Mouse (Mus musculus) lung, postnatal 10 days (tissue): ENCODE measurements at regions not wholly inside any gene's neighbourhood (a gene's known extent, or its start where the extent isn't known, plus 50 kb on each side); places are given as distances from the start of the nearest gene placed in this dataset.
"Not testable (repeated sequence)": the region's sequence is repeated elsewhere in the genome, so short reads cannot be mapped to it uniquely, and the experiment has no call there.

Experiments used
- DNase-seq: peaks from one replicate; pipeline ENCODE4 v3.0.0; 2021

GRCm38 (mm10) chr2:63580489-63581139 is 396.5 kb upstream of the Kcnh7 start:
- DNase-seq = peak; percentile 11

GRCm38 (mm10) chr2:63575172-63575571 is 391.1 kb upstream of the Kcnh7 start:
- no peak for DNase-seq

GRCm38 (mm10) chr2:63574008-63574703 is 390.1 kb upstream of the Kcnh7 start:
- DNase-seq = no peak

- DNase-seq = no peak
Observed at GRCm38 (mm10) chr2:63573015-63573807, 389.1 kb upstream of the Kcnh7 start.

- DNase-seq = no peak
Observed at GRCm38 (mm10) chr2:63556858-63557419, 372.9 kb upstream of the Kcnh7 start.

GRCm38 (mm10) chr2:63541836-63542235 is 357.7 kb upstream of the Kcnh7 start:
- DNase-seq = not testable (repeated sequence)

GRCm38 (mm10) chr2:63518534-63518933 is 334.4 kb upstream of the Kcnh7 start:
- no peak for DNase-seq

GRCm38 (mm10) chr2:63513554-63514226 is 329.6 kb upstream of the Kcnh7 start:
- peak; percentile 20 for DNase-seq

GRCm38 (mm10) chr2:63503939-63504338 is 319.9 kb upstream of the Kcnh7 start:
- DNase-seq = peak; percentile 5

GRCm38 (mm10) chr2:63476411-63476810 is 292.3 kb upstream of the Kcnh7 start:
- no peak for DNase-seq

- no peak for DNase-seq
Observed at GRCm38 (mm10) chr2:63475255-63475654, 291.2 kb upstream of the Kcnh7 start.

- peak; percentile 46 for DNase-seq
Observed at GRCm38 (mm10) chr2:63473699-63474098, 289.6 kb upstream of the Kcnh7 start.

- DNase-seq = no peak
Observed at GRCm38 (mm10) chr2:63472248-63472647, 288.2 kb upstream of the Kcnh7 start.

GRCm38 (mm10) chr2:63459112-63459511 is 275.0 kb upstream of the Kcnh7 start:
- no peak for DNase-seq

- DNase-seq = peak; percentile 44
Observed at GRCm38 (mm10) chr2:63454263-63455011, 270.4 kb upstream of the Kcnh7 start.

- DNase-seq = no peak
Observed at GRCm38 (mm10) chr2:63452891-63453290, 268.8 kb upstream of the Kcnh7 start.

GRCm38 (mm10) chr2:63452164-63452563 is 268.1 kb upstream of the Kcnh7 start:
- DNase-seq = no peak

- DNase-seq = no peak
Observed at GRCm38 (mm10) chr2:63434327-63434726, 250.2 kb upstream of the Kcnh7 start.

GRCm38 (mm10) chr2:63405405-63405804 is 221.3 kb upstream of the Kcnh7 start:
- no peak for DNase-seq
